Mouse (Mus musculus) heart, postnatal 36 days (tissue): Measurements from ENCODE around the gene Foxf2. TPM values are rescaled to one million over a fixed set of nuclear protein-coding genes. Genes with fewer than 3 reads are reported as not detected.

Experiments used
- DNase-seq, 2 experiments: peaks; one replicate each; pipeline ENCODE4 v3.0.0; 2021 to 2022
- intact Hi-C: fragments of 180-260 bp; cut with DNase I; formaldehyde crosslinking; loops from one replicate; pipeline ENCODE4 v1.15.1; 2025
- total RNA-seq, 2 experiments: library from RNA; stranded (reverse); gene quantifications; 2 replicates each; pipeline ENCODE4 v1.2.3; 2021

The Foxf2 gene
- total RNA-seq, 2 experiments from 2014 or later, result 0.19 TPM; not detected in 1

- no peak for DNase-seq
- intact Hi-C loops, result no loop called here
These were observed 1.4 kb upstream of the Foxf2 start for GRCm38 (mm10) chr13:31623906-31624860.

GRCm38 (mm10) chr13:31624966-31625332, 667 bp upstream of the Foxf2 start:
- intact Hi-C loops, result no loop called here
- DNase-seq, result no peak

GRCm38 (mm10) chr13:31626183-31626801, 676 bp downstream of the Foxf2 start:
- DNase-seq, result peak in 1 of 2 experiments; percentile 8
- intact Hi-C loops, result no loop called here

GRCm38 (mm10) chr13:31626991-31627625, 1.5 kb downstream of the Foxf2 start:
- intact Hi-C loops, result no loop called here
- no peak for DNase-seq

GRCm38 (mm10) chr13:31627864-31628690, 2.5 kb downstream of the Foxf2 start:
- intact Hi-C loops, result no loop called here
- DNase-seq, result no peak

- DNase-seq, result no peak
- intact Hi-C loops, result no loop called here
These were observed 3.1 kb downstream of the Foxf2 start for GRCm38 (mm10) chr13:31628691-31629180.

- peak in 1 of 2 experiments; percentile 14 for DNase-seq
- intact Hi-C loops, result no loop called here
These were observed 3.8 kb downstream of the Foxf2 start for GRCm38 (mm10) chr13:31629321-31629851.

- no peak for DNase-seq
- intact Hi-C loops, result no loop called here
These were observed 4.4 kb downstream of the Foxf2 start for GRCm38 (mm10) chr13:31630051-31630450.

GRCm38 (mm10) chr13:31630551-31630950, 4.9 kb downstream of the Foxf2 start:
- intact Hi-C loops, result no loop called here

GRCm38 (mm10) chr13:31631291-31631690, 5.7 kb downstream of the Foxf2 start:
- no peak for DNase-seq
- intact Hi-C loops, result no loop called here

More at GRCm38 (mm10) chr13:31630551-31630950, 4.9 kb downstream of the Foxf2 start:
- DNase-seq, result no peak

- DNase-seq, result peak; percentile 52 to 72
- intact Hi-C loops, result no loop called here
These were observed 6.8 kb downstream of the Foxf2 start for GRCm38 (mm10) chr13:31632450-31632849.

- DNase-seq, result no peak
- intact Hi-C loops, result no loop called here
These were observed 7.6 kb downstream of the Foxf2 start for GRCm38 (mm10) chr13:31633259-31633658.

- no peak for DNase-seq
- intact Hi-C loops, result no loop called here
These were observed 9.9 kb downstream of the Foxf2 start for GRCm38 (mm10) chr13:31635546-31635945.

GRCm38 (mm10) chr13:31641517-31641916, 15.9 kb downstream of the Foxf2 start:
- intact Hi-C loops, result no loop called here
- no peak for DNase-seq

- intact Hi-C loops, result loop anchor here (10.0 kb wide), 2 partner anchors 757 to 1087 kb away; no protein-coding TSS in a partner anchor
- DNase-seq, result no peak
These were observed 26.6 kb downstream of the Foxf2 start for GRCm38 (mm10) chr13:31652131-31652745.

- intact Hi-C loops, result loop anchor here (10.0 kb wide), 2 partner anchors 761 to 1091 kb away; no protein-coding TSS in a partner anchor
- DNase-seq, result no peak
These were observed 30.6 kb downstream of the Foxf2 start for GRCm38 (mm10) chr13:31656249-31656648.

- no peak for DNase-seq
- intact Hi-C loops, result loop anchor here (10.0 kb wide), 2 partner anchors 763 to 1093 kb away; no protein-coding TSS in a partner anchor
These were observed 32.6 kb downstream of the Foxf2 start for GRCm38 (mm10) chr13:31658212-31658611.

- DNase-seq, result peak; percentile 51 to 59
- intact Hi-C loops, result loop anchor here (1.0 to 10.0 kb wide), 3 partner anchors 577 to 1094 kb away; no protein-coding TSS in a partner anchor
These were observed 33.3 kb downstream of the Foxf2 start for GRCm38 (mm10) chr13:31658963-31659362.

GRCm38 (mm10) chr13:31661211-31661610, 35.6 kb downstream of the Foxf2 start:
- DNase-seq, result no peak
- intact Hi-C loops, result no loop called here
